Mouse (Mus musculus): Measurements from ENCODE around the gene Htra1. TPM values are rescaled to one million over a fixed set of nuclear protein-coding genes. Genes with fewer than 3 reads are reported as not detected.
A peak's percentile ranks its signal among the peaks of the same experiment; 100 is the strongest.

Htra1 gene
- polyA plus RNA-seq, 1 experiment from 2014 or later, result 27.8 TPM

- peak overlapping the region; percentile 53 for H3K4me3 ChIP-seq (replicated peaks)
- no peaks in the 10 kb centered on the region for H3K36me3 ChIP-seq
- no peak for ATAC-seq (ENCODE audit: insufficient read depth, low FRiP score, low read depth)
- H3K9ac ChIP-seq, result peak overlapping the region; percentile 7; the same call in 1 of the 2 replicates
- peaks cover 13% of the 10 kb centered on the region for H3K4me1 ChIP-seq
- under 1% methylated on average over 49 of the region's 49 CpGs for WGBS
- H3K27ac ChIP-seq, result no peak overlapping the region
- H3K9me3 ChIP-seq, result no peaks in the 10 kb centered on the region
- H3K4me2 ChIP-seq, result peak overlapping the region; percentile 84
- peaks cover 65% of the 10 kb centered on the region for H3K27me3 ChIP-seq (replicated peaks)
Observed at GRCm38 (mm10) chr7:130936472-130936951, 601 bp downstream of the Htra1 start.

GRCm38 (mm10) chr7:130937266-130937841 lies 1.4 kb downstream of the Htra1 start:
- WGBS, result 25% methylated on average over 12 of the region's 12 CpGs
- Histone ChIP-seq H3K4me3 (replicated peaks) (peak overlapping the region; percentile 53), H3K36me3 (no peaks in the 10 kb centered on the region)

GRCm38 (mm10) chr7:130938005-130938404 lies 2.1 kb downstream of the Htra1 start:
- H3K4me1 ChIP-seq, result peaks cover 13% of the 10 kb centered on the region
- 70% methylated on average over 4 of the region's 4 CpGs for WGBS
- peaks cover 63% of the 10 kb centered on the region for H3K27me3 ChIP-seq (replicated peaks)
- no peak overlapping the region for H3K4me2 ChIP-seq
- H3K4me3 ChIP-seq (replicated peaks), result no peak overlapping the region
- no peaks in the 10 kb centered on the region for H3K36me3 ChIP-seq
- no peaks in the 10 kb centered on the region for H3K9me3 ChIP-seq
- ATAC-seq (ENCODE audit: insufficient read depth, low FRiP score, low read depth), result no peak
- H3K9ac ChIP-seq, result no peak overlapping the region
- no peak overlapping the region for H3K27ac ChIP-seq

More at GRCm38 (mm10) chr7:130937266-130937841, 1.4 kb downstream of the Htra1 start:
- peak overlapping the region; percentile 84 for H3K4me2 ChIP-seq
- H3K27me3 ChIP-seq (replicated peaks), result peaks cover 65% of the 10 kb centered on the region
- no peak for ATAC-seq (ENCODE audit: insufficient read depth, low FRiP score, low read depth)
- H3K9ac ChIP-seq, result no peak overlapping the region
- H3K27ac ChIP-seq, result no peak overlapping the region
- H3K9me3 ChIP-seq, result no peaks in the 10 kb centered on the region
- peaks cover 13% of the 10 kb centered on the region for H3K4me1 ChIP-seq

GRCm38 (mm10) chr7:130938896-130939295 lies 3.0 kb downstream of the Htra1 start:
- H3K9ac ChIP-seq, result no peak overlapping the region
- H3K27me3 ChIP-seq (replicated peaks), result peaks cover 54% of the 10 kb centered on the region
- no peak overlapping the region for H3K27ac ChIP-seq
- H3K4me2 ChIP-seq, result no peak overlapping the region
- 85% methylated on average over 8 of the region's 8 CpGs for WGBS
- H3K9me3 ChIP-seq, result no peaks in the 10 kb centered on the region
- no peaks in the 10 kb centered on the region for H3K36me3 ChIP-seq
- H3K4me3 ChIP-seq (replicated peaks), result no peak overlapping the region
- H3K4me1 ChIP-seq, result peaks cover 13% of the 10 kb centered on the region
- ATAC-seq (ENCODE audit: insufficient read depth, low FRiP score, low read depth), result no peak

GRCm38 (mm10) chr7:130940733-130941132 lies 4.8 kb downstream of the Htra1 start:
- no peaks in the 10 kb centered on the region for H3K36me3 ChIP-seq
- H3K4me1 ChIP-seq, result peaks cover 11% of the 10 kb centered on the region
- no peak overlapping the region for H3K9ac ChIP-seq
- 49% methylated on average over 8 of the region's 8 CpGs for WGBS
- H3K4me2 ChIP-seq, result no peak overlapping the region
- no peaks in the 10 kb centered on the region for H3K9me3 ChIP-seq
- H3K27ac ChIP-seq, result no peak overlapping the region
- H3K4me3 ChIP-seq (replicated peaks), result no peak overlapping the region
- no peak for ATAC-seq (ENCODE audit: insufficient read depth, low FRiP score, low read depth)
- H3K27me3 ChIP-seq (replicated peaks), result peaks cover 38% of the 10 kb centered on the region

- WGBS, result 83% methylated on average over 9 of the region's 9 CpGs
- no peak overlapping the region for H3K4me3 ChIP-seq (replicated peaks)
- H3K9me3 ChIP-seq, result no peaks in the 10 kb centered on the region
- peaks cover 12% of the 10 kb centered on the region; the same call in 1 of the 2 replicates for H3K27me3 ChIP-seq (replicated peaks)
- H3K4me2 ChIP-seq, result no peak overlapping the region
- H3K4me1 ChIP-seq, result no peaks in the 10 kb centered on the region
- H3K27ac ChIP-seq, result no peak overlapping the region
- H3K36me3 ChIP-seq, result no peaks in the 10 kb centered on the region
- ATAC-seq (ENCODE audit: insufficient read depth, low FRiP score, low read depth), result no peak
- no peak overlapping the region for H3K9ac ChIP-seq
Observed at GRCm38 (mm10) chr7:130943280-130943895, 7.5 kb downstream of the Htra1 start.

- H3K27ac ChIP-seq, result no peak overlapping the region
- no peaks in the 10 kb centered on the region for H3K27me3 ChIP-seq (replicated peaks)
- H3K4me1 ChIP-seq, result peaks cover 3% of the 10 kb centered on the region; the same call in 1 of the 2 replicates
- H3K4me3 ChIP-seq (replicated peaks), result no peak overlapping the region
- no peak overlapping the region for H3K4me2 ChIP-seq
- WGBS, result 90% methylated on average over 11 of the region's 11 CpGs
- H3K9ac ChIP-seq, result no peak overlapping the region
- ATAC-seq (ENCODE audit: insufficient read depth, low FRiP score, low read depth), result no peak
- H3K9me3 ChIP-seq, result no peaks in the 10 kb centered on the region
- no peaks in the 10 kb centered on the region for H3K36me3 ChIP-seq
Observed at GRCm38 (mm10) chr7:130944766-130945475, 9.0 kb downstream of the Htra1 start.

- Histone ChIP-seq H3K27me3 (replicated peaks) (no peaks in the 10 kb centered on the region), H3K36me3 (no peaks in the 10 kb centered on the region), H3K9ac (no peak overlapping the region), H3K27ac (no peak overlapping the region), H3K4me2 (no peak overlapping the region), H3K9me3 (no peaks in the 10 kb centered on the region), H3K4me1 (peaks cover 3% of the 10 kb centered on the region; the same call in 1 of the 2 replicates), H3K4me3 (replicated peaks) (no peak overlapping the region)
- 90% methylated on average over 3 of the region's 3 CpGs for WGBS
- ATAC-seq (ENCODE audit: insufficient read depth, low FRiP score, low read depth), result no peak
Observed at GRCm38 (mm10) chr7:130945730-130946129, 9.8 kb downstream of the Htra1 start.

GRCm38 (mm10) chr7:130946303-130946702 lies 10.4 kb downstream of the Htra1 start:
- Histone ChIP-seq H3K9ac (no peak overlapping the region), H3K27ac (no peak overlapping the region), H3K4me2 (no peak overlapping the region), H3K4me1 (peaks cover 3% of the 10 kb centered on the region; the same call in 1 of the 2 replicates), H3K36me3 (no peaks in the 10 kb centered on the region), H3K4me3 (replicated peaks) (no peak overlapping the region), H3K9me3 (no peaks in the 10 kb centered on the region), H3K27me3 (replicated peaks) (no peaks in the 10 kb centered on the region)
- 87% methylated on average over 12 of the region's 12 CpGs for WGBS
- no peak for ATAC-seq (ENCODE audit: insufficient read depth, low FRiP score, low read depth)

- no peak overlapping the region for H3K4me2 ChIP-seq
- WGBS, result 52% methylated on average over 5 of the region's 5 CpGs
- H3K4me1 ChIP-seq, result peaks cover 3% of the 10 kb centered on the region; the same call in 1 of the 2 replicates
- H3K27me3 ChIP-seq (replicated peaks), result no peaks in the 10 kb centered on the region
- H3K36me3 ChIP-seq, result no peaks in the 10 kb centered on the region
- ATAC-seq (ENCODE audit: insufficient read depth, low FRiP score, low read depth), result no peak
- H3K27ac ChIP-seq, result no peak overlapping the region
- no peaks in the 10 kb centered on the region for H3K9me3 ChIP-seq
- no peak overlapping the region for H3K9ac ChIP-seq
- no peak overlapping the region for H3K4me3 ChIP-seq (replicated peaks)
Observed at GRCm38 (mm10) chr7:130948563-130949208, 12.8 kb downstream of the Htra1 start.

GRCm38 (mm10) chr7:130949331-130949751 lies 13.4 kb downstream of the Htra1 start:
- peak overlapping the region; percentile 44; the same call in 1 of the 2 replicates for H3K27ac ChIP-seq
- no peaks in the 10 kb centered on the region for H3K27me3 ChIP-seq (replicated peaks)
- H3K9ac ChIP-seq, result no peak overlapping the region
- peaks cover 3% of the 10 kb centered on the region; the same call in 1 of the 2 replicates for H3K4me1 ChIP-seq
- no peaks in the 10 kb centered on the region for H3K36me3 ChIP-seq
- peak; percentile 42; the same call in 1 of the 2 replicates for ATAC-seq (ENCODE audit: insufficient read depth, low FRiP score, low read depth)
- 39% methylated on average over 8 of the region's 8 CpGs for WGBS
- no peaks in the 10 kb centered on the region for H3K9me3 ChIP-seq
- no peak overlapping the region for H3K4me3 ChIP-seq (replicated peaks)
- no peak overlapping the region for H3K4me2 ChIP-seq

Measured in stomach, embryonic 15.5 days (tissue).